Mouse (Mus musculus): ENCODE results near the gene Mapkapk3. TPM values are rescaled to one million over a fixed set of nuclear protein-coding genes. Genes with fewer than 3 reads are reported as not detected.

Gene Mapkapk3
- total and polyA plus RNA-seq, 3 experiments: 42.3 to 49.9 TPM; not detected in 1

DNA sequence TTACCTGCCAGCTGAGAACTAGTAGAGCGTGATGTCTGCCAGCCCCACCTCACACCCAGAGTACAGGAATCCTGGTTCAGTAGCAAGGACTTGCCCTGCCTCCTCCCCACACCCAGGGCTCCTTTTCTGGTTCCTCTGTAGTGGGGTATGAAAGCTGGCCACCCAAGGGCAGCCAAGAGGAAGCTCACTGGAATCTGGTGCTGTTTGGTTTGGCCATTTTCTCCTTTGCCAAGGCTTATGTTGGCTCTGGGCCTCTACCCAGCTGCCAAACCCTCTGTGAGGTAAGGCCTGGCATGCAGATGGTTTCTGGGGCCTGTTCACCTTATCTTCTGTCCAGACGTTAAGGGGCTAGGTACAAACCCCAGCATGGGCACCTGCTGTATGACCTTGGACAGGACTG lies 26.1 kb upstream of the Mapkapk3 start:
- no peak overlapping the region for H3K27ac ChIP-seq (ENCODE audit: control insufficient read depth, low read depth, low read length)

DNA sequence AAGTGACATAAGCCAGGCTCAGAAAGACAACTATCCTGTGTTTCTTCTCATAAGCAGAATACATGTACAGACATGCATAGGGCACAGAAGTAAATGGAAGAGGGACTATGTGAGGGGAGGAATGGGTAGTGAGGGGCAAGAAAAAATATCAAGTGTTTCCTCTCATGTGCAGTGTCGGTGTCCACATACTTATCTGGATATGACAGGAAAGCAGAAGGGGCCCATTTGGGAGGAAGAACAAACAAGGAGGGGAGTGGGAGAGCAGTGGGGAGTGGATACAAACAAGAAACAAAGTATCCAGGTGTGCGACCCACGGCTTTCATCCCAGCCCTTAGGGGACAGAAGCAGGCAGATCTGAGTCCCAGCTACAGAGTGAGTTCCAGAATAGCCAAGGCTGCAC lies 24.2 kb upstream of the Mapkapk3 start:
- Histone ChIP-seq H3K79me2 (ENCODE audit: control insufficient read depth, insufficient read depth, low read length, poor library complexity) (no peaks in the 10 kb centered on the region), H3K27ac (ENCODE audit: control insufficient read depth, low read depth, low read length) (peak overlapping the region; percentile 85), H3K9ac (ENCODE audit: control insufficient read depth, low read depth, low read length, poor library complexity, severe bottlenecking) (peak overlapping the region; percentile 47), H3K9me3 (replicated peaks; ENCODE audit: insufficient read depth, low read length) (no peaks in the 10 kb centered on the region), H3K4me1 (ENCODE audit: control insufficient read depth in 1 of 2, insufficient read depth in 2 of 2, low read length in 2 of 2) (peaks cover 15 to 22% of the 10 kb centered on the region in 2 experiments), H3K4me3 (ENCODE audit: control insufficient read depth in 1 of 2, insufficient read depth in 1 of 2, low read depth in 2 of 2, low read length in 2 of 2) (peak overlapping the region in 1 of 2 experiments; percentile 35; a peak in 2 of 4 replicates), H3K36me3 (ENCODE audit: control insufficient read depth in 1 of 2, insufficient read depth in 2 of 2, low read length in 2 of 2) (peaks cover 0 to 19% of the 10 kb centered on the region in 2 experiments; a peak in 2 of 4 replicates), H3K27me3 (ENCODE audit: control insufficient read depth in 1 of 2, insufficient read depth in 2 of 2, low read length in 2 of 2) (no peaks in the 10 kb centered on the region)
- DNase-seq (ENCODE audit: low read depth, low spot score): peak; percentile 49
- TF ChIP-seq POLR2A (IDR thresholded peaks at IDR 0.05; ENCODE audit: control insufficient read depth in 1 of 2, insufficient read depth in 1 of 2, low read depth in 1 of 2, low read length in 2 of 2, poor library complexity in 1 of 2) (no peak), SIN3A (IDR thresholded peaks at IDR 0.05; ENCODE audit: low read length) (peak; percentile 63), TBP (IDR thresholded peaks at IDR 0.05; ENCODE audit: low read depth, low read length) (no peak), EP300 (IDR thresholded peaks at IDR 0.05; ENCODE audit: low read depth in 1 of 2, low read length in 2 of 2) (peak; percentile 45 to 50; a peak in 2 of 4 replicates), UBTF (IDR thresholded peaks at IDR 0.05; ENCODE audit: borderline replicate concordance, insufficient read depth, low read depth, low read length) (no peak), ZKSCAN1 (IDR thresholded peaks at IDR 0.05; ENCODE audit: low read depth, low read length) (no peak), CHD2 (IDR thresholded peaks at IDR 0.05; ENCODE audit: low read length) (no peak), RAD21 (IDR thresholded peaks at IDR 0.05; ENCODE audit: low read depth, low read length) (no peak), SMC3 (IDR thresholded peaks at IDR 0.05; ENCODE audit: low read depth, low read length) (no peak), TCF12 (IDR thresholded peaks at IDR 0.05; ENCODE audit: low read depth, low read length) (peak; percentile 41; the same call in 1 of the 2 replicates), MYC (IDR thresholded peaks at IDR 0.05; ENCODE audit: low read depth, low read length) (no peak), ZNF384 (IDR thresholded peaks at IDR 0.05; ENCODE audit: low read depth, low read length) (no peak), MYB (IDR thresholded peaks at IDR 0.05; ENCODE audit: low read depth, low read length) (no peak), KAT2A (conservative IDR thresholded peaks at IDR 0.05; ENCODE audit: low read depth, low read length) (no peak), MXI1 (IDR thresholded peaks at IDR 0.05; ENCODE audit: low read depth, low read length) (no peak), NELFE (IDR thresholded peaks at IDR 0.05; ENCODE audit: low read depth, low read length) (peak; percentile 34; the same call in 1 of the 2 replicates), ZMIZ1 (IDR thresholded peaks at IDR 0.05; ENCODE audit: low read depth, low read length) (no peak), E2F4 (IDR thresholded peaks at IDR 0.05; ENCODE audit: borderline replicate concordance, low read depth, low read length) (no peak), GATA1 (IDR thresholded peaks at IDR 0.05; ENCODE audit: low read depth, low read length) (peak; percentile 46; the same call in 1 of the 2 replicates), JUND (IDR thresholded peaks at IDR 0.05; ENCODE audit: low read depth, low read length) (no peak), ETS1 (IDR thresholded peaks at IDR 0.05; ENCODE audit: low read depth, low read length) (no peak; the same call in 1 of the 2 replicates), CHD1 (IDR thresholded peaks at IDR 0.05; ENCODE audit: low read depth, low read length) (0 out of 2 replicates have a peak, but pooled peaks have one; percentile 2), USF2 (IDR thresholded peaks at IDR 0.05; ENCODE audit: borderline replicate concordance in 1 of 2, insufficient read depth in 1 of 2, low read depth in 1 of 2, low read length in 2 of 2) (no peak), ELF1 (IDR thresholded peaks at IDR 0.05; ENCODE audit: low read depth, low read length) (no peak), NRF1 (IDR thresholded peaks at IDR 0.05; ENCODE audit: insufficient read depth, low read depth, low read length, poor library complexity, severe bottlenecking) (no peak)

More for the DNA sequence above, 26.1 kb upstream of the Mapkapk3 start:
- no peak for DNase-seq (ENCODE audit: low read depth, low spot score)
- Histone ChIP-seq H3K79me2 (ENCODE audit: control insufficient read depth, insufficient read depth, low read length, poor library complexity) (no peaks in the 10 kb centered on the region), H3K9ac (ENCODE audit: control insufficient read depth, low read depth, low read length, poor library complexity, severe bottlenecking) (no peak overlapping the region), H3K27me3 (ENCODE audit: control insufficient read depth in 1 of 2, insufficient read depth in 2 of 2, low read length in 2 of 2) (no peaks in the 10 kb centered on the region), H3K36me3 (ENCODE audit: control insufficient read depth in 1 of 2, insufficient read depth in 2 of 2, low read length in 2 of 2) (peaks cover 0 to 19% of the 10 kb centered on the region in 2 experiments; a peak in 2 of 4 replicates), H3K9me3 (replicated peaks; ENCODE audit: insufficient read depth, low read length) (no peaks in the 10 kb centered on the region), H3K4me3 (ENCODE audit: control insufficient read depth in 1 of 2, insufficient read depth in 1 of 2, low read depth in 2 of 2, low read length in 2 of 2) (no peak overlapping the region), H3K4me1 (ENCODE audit: control insufficient read depth in 1 of 2, insufficient read depth in 2 of 2, low read length in 2 of 2) (peaks cover 15 to 20% of the 10 kb centered on the region in 2 experiments)
- TF ChIP-seq ELF1 (IDR thresholded peaks at IDR 0.05; ENCODE audit: low read depth, low read length) (no peak), POLR2AphosphoS5 (IDR thresholded peaks at IDR 0.05; ENCODE audit: borderline replicate concordance, low read depth, low read length) (no peak), E2F4 (IDR thresholded peaks at IDR 0.05; ENCODE audit: borderline replicate concordance, low read depth, low read length) (no peak), SMC3 (IDR thresholded peaks at IDR 0.05; ENCODE audit: low read depth, low read length) (no peak), MAX (IDR thresholded peaks at IDR 0.05; ENCODE audit: low read length) (no peak), NRF1 (IDR thresholded peaks at IDR 0.05; ENCODE audit: insufficient read depth, low read depth, low read length, poor library complexity, severe bottlenecking) (no peak), CHD1 (IDR thresholded peaks at IDR 0.05; ENCODE audit: low read depth, low read length) (no peak), MXI1 (IDR thresholded peaks at IDR 0.05; ENCODE audit: low read depth, low read length) (no peak), HCFC1 (IDR thresholded peaks at IDR 0.05; ENCODE audit: low read depth, low read length) (no peak), CHD2 (IDR thresholded peaks at IDR 0.05; ENCODE audit: low read length) (no peak), ZMIZ1 (IDR thresholded peaks at IDR 0.05; ENCODE audit: low read depth, low read length) (no peak), CTCF (IDR thresholded peaks at IDR 0.05 in 2 of 3, conservative IDR thresholded peaks at IDR 0.05 in 1 of 3; ENCODE audit: control insufficient read depth in 1 of 3, insufficient read depth in 1 of 3, low read depth in 2 of 3, low read length in 3 of 3, poor library complexity in 1 of 3, severe bottlenecking in 1 of 3) (no peak), USF1 (IDR thresholded peaks at IDR 0.05; ENCODE audit: low read depth, low read length) (no peak), JUND (IDR thresholded peaks at IDR 0.05; ENCODE audit: low read depth, low read length) (no peak), USF2 (IDR thresholded peaks at IDR 0.05; ENCODE audit: borderline replicate concordance in 1 of 2, insufficient read depth in 1 of 2, low read depth in 1 of 2, low read length in 2 of 2) (no peak), ZKSCAN1 (IDR thresholded peaks at IDR 0.05; ENCODE audit: low read depth, low read length) (no peak), POLR2A (IDR thresholded peaks at IDR 0.05; ENCODE audit: control insufficient read depth in 1 of 2, insufficient read depth in 1 of 2, low read depth in 1 of 2, low read length in 2 of 2, poor library complexity in 1 of 2) (no peak)
